Mouse (Mus musculus): ENCODE measurements around the gene Ccdc42.

Gene Ccdc42

GRCm38 (mm10) chr11:68644781-68645180, 58.0 kb downstream of the Ccdc42 start:
- no peak for DNase-seq (ENCODE audit: low read depth in 2 of 2, low spot score in 2 of 2)

All from CD8-positive naive resting alpha-beta T cell, adult 2 months (primary cell).